Mouse (Mus musculus) midbrain, embryonic 16.5 days (tissue): ENCODE measurements around the gene Tmem258. TPM values are rescaled to one million over a fixed set of nuclear protein-coding genes. Genes with fewer than 3 reads are reported as not detected.

Experiments
- ATAC-seq: fragments of 200-750 bp; cut with Nextera tagmentation; 2 replicates; pipeline ENCODE4 v1.8.0; 2017; ENCODE audit warnings: moderate TSS enrichment
- H3K27ac ChIP-seq: fragments of 300-500 bp; sonication (generic); 2 replicates; pipeline ENCODE4 v1.5.1; 2014; ENCODE audit warnings: mild to moderate bottlenecking, low read length, mixed read lengths
- H3K27me3 ChIP-seq: fragments of 300-500 bp; sonication (generic); 2 replicates; pipeline ENCODE4 v1.6.1; 2014; ENCODE audit warnings: low read depth, low read length, mixed read lengths; ENCODE audit not compliant: control insufficient read depth, insufficient read depth
- H3K36me3 ChIP-seq: fragments of 300-500 bp; sonication (generic); 2 replicates; pipeline ENCODE4 v1.6.1; 2014; ENCODE audit warnings: mild to moderate bottlenecking, low read length, moderate library complexity, mixed read lengths; ENCODE audit not compliant: control insufficient read depth, insufficient read depth
- H3K4me1 ChIP-seq: fragments of 300-500 bp; sonication (generic); 2 replicates; pipeline ENCODE4 v1.6.1; 2014; ENCODE audit warnings: mild to moderate bottlenecking, low read length, mixed read lengths; ENCODE audit not compliant: control insufficient read depth, insufficient read depth
- H3K4me2 ChIP-seq: fragments of 300-500 bp; sonication (generic); 2 replicates; pipeline ENCODE4 v1.6.1; 2014; ENCODE audit warnings: mild to moderate bottlenecking, low read length, mixed read lengths
- H3K4me3 ChIP-seq: fragments of 300-500 bp; sonication (generic); 2 replicates; pipeline ENCODE4 v1.5.1; 2014; ENCODE audit warnings: low read depth, mild to moderate bottlenecking, low read length, moderate library complexity, mixed read lengths
- H3K9ac ChIP-seq: fragments of 300-500 bp; sonication (generic); 2 replicates; pipeline ENCODE4 v1.6.1; 2014; ENCODE audit warnings: low read depth, low read length, mixed read lengths
- H3K9me3 ChIP-seq: fragments of 300-500 bp; sonication (generic); replicated peaks from 2 replicates; pipeline ENCODE4 v1.6.1; 2014; ENCODE audit warnings: mild to moderate bottlenecking, low read length, mixed read lengths; ENCODE audit not compliant: control insufficient read depth, poor library complexity, severe bottlenecking
- WGBS: fragments of 180-500 bp; shearing (Covaris S2); extraction: QIAGEN DNeasy Blood & Tissue Kit; methylation state at CpG from one replicate; pipeline ENCODE4 v1.1.7; 2014; 5-methylcytosine and 5-hydroxymethylcytosine counted together
- polyA plus RNA-seq: library from polyadenylated mRNA; unstranded; fragments of >200 nt; fragmentation: Nextera tagmentation; extraction: Ambion mirVana; gene quantifications from 2 replicates; pipeline ENCODE4 v1.2.1, GENCODE M21; 2015

The Tmem258 gene
- polyA plus RNA-seq, 1 experiment from 2014 or later: 278 TPM

- Histone ChIP-seq H3K9ac (no peak overlapping the region), H3K4me3 (no peak overlapping the region), H3K27me3 (no peaks in the 10 kb centered on the region), H3K9me3 (no peaks in the 10 kb centered on the region), H3K36me3 (no peaks in the 10 kb centered on the region), H3K27ac (no peak overlapping the region), H3K4me2 (no peak overlapping the region), H3K4me1 (no peaks in the 10 kb centered on the region)
- WGBS: 43% methylated on average over 8 of the region's 8 CpGs
- ATAC-seq: no peak
These were observed 18.8 kb downstream of the Tmem258 start for GRCm38 (mm10) chr19:10222656-10223055.

GRCm38 (mm10) chr19:10223561-10223960, 19.7 kb downstream of the Tmem258 start:
- Histone ChIP-seq H3K9me3 (no peaks in the 10 kb centered on the region), H3K27me3 (no peaks in the 10 kb centered on the region), H3K4me2 (no peak overlapping the region), H3K36me3 (no peaks in the 10 kb centered on the region), H3K27ac (no peak overlapping the region), H3K4me1 (no peaks in the 10 kb centered on the region), H3K9ac (no peak overlapping the region), H3K4me3 (no peak overlapping the region)
- ATAC-seq: no peak
- 77% methylated on average over 4 of the region's 4 CpGs for WGBS

GRCm38 (mm10) chr19:10224637-10225453, 21.0 kb downstream of the Tmem258 start:
- Histone ChIP-seq H3K4me2 (peak overlapping the region; percentile 25; the same call in 1 of the 2 replicates), H3K4me3 (no peak overlapping the region), H3K9ac (0 out of 2 replicates have a peak overlapping the region, but pooled peaks have one; percentile 30), H3K27me3 (no peaks in the 10 kb centered on the region), H3K27ac (no peak overlapping the region), H3K36me3 (no peaks in the 10 kb centered on the region), H3K4me1 (no peaks in the 10 kb centered on the region), H3K9me3 (no peaks in the 10 kb centered on the region)
- WGBS: 22% methylated on average over 26 of the region's 26 CpGs
- no peak for ATAC-seq

GRCm38 (mm10) chr19:10225767-10226166, 22.0 kb downstream of the Tmem258 start:
- H3K27ac ChIP-seq: no peak overlapping the region
- ATAC-seq: no peak
- no peak overlapping the region for H3K4me3 ChIP-seq
- no peaks in the 10 kb centered on the region for H3K9me3 ChIP-seq
- H3K27me3 ChIP-seq: no peaks in the 10 kb centered on the region
- H3K36me3 ChIP-seq: no peaks in the 10 kb centered on the region
- no peak overlapping the region for H3K9ac ChIP-seq
- H3K4me2 ChIP-seq: no peak overlapping the region
- H3K4me1 ChIP-seq: no peaks in the 10 kb centered on the region
- WGBS: 93% methylated on average over 4 of the region's 4 CpGs

GRCm38 (mm10) chr19:10231016-10231415, 27.2 kb downstream of the Tmem258 start:
- Histone ChIP-seq H3K4me2 (no peak overlapping the region), H3K27ac (no peak overlapping the region), H3K4me3 (no peak overlapping the region), H3K9ac (no peak overlapping the region), H3K9me3 (no peaks in the 10 kb centered on the region), H3K27me3 (peaks cover 3% of the 10 kb centered on the region; the same call in 1 of the 2 replicates), H3K36me3 (no peaks in the 10 kb centered on the region), H3K4me1 (no peaks in the 10 kb centered on the region)
- no peak for ATAC-seq
- 5% methylated on average over 7 of the region's 7 CpGs for WGBS

GRCm38 (mm10) chr19:10231871-10232270, 28.1 kb downstream of the Tmem258 start:
- no peaks in the 10 kb centered on the region for H3K4me1 ChIP-seq
- peaks cover 3% of the 10 kb centered on the region; the same call in 1 of the 2 replicates for H3K27me3 ChIP-seq
- H3K4me3 ChIP-seq: no peak overlapping the region
- no peaks in the 10 kb centered on the region for H3K36me3 ChIP-seq
- no peak overlapping the region for H3K27ac ChIP-seq
- no peak overlapping the region for H3K4me2 ChIP-seq
- H3K9me3 ChIP-seq: no peaks in the 10 kb centered on the region
- ATAC-seq: no peak
- no peak overlapping the region for H3K9ac ChIP-seq
- 14% methylated on average over 5 of the region's 5 CpGs for WGBS

- H3K4me2 ChIP-seq: no peak overlapping the region
- H3K36me3 ChIP-seq: no peaks in the 10 kb centered on the region
- H3K9ac ChIP-seq: no peak overlapping the region
- H3K4me1 ChIP-seq: no peaks in the 10 kb centered on the region
- no peak overlapping the region for H3K4me3 ChIP-seq
- no peak for ATAC-seq
- H3K27me3 ChIP-seq: peaks cover 3% of the 10 kb centered on the region; the same call in 1 of the 2 replicates
- no peak overlapping the region for H3K27ac ChIP-seq
- H3K9me3 ChIP-seq: no peaks in the 10 kb centered on the region
- WGBS: 29% methylated on average over 9 of the region's 9 CpGs
These were observed 28.7 kb downstream of the Tmem258 start for GRCm38 (mm10) chr19:10232327-10233017.

- peaks cover 9% of the 10 kb centered on the region for H3K27me3 ChIP-seq
- whole genome bisulfite sequencing: 87% methylated on average over 9 of the region's 9 CpGs
- no peaks in the 10 kb centered on the region for H3K9me3 ChIP-seq
- no peak overlapping the region for H3K27ac ChIP-seq
- H3K4me2 ChIP-seq: no peak overlapping the region
- no peak overlapping the region for H3K4me3 ChIP-seq
- ATAC-seq: no peak
- no peak overlapping the region for H3K9ac ChIP-seq
- H3K4me1 ChIP-seq: peaks cover 5% of the 10 kb centered on the region
- no peaks in the 10 kb centered on the region for H3K36me3 ChIP-seq
These were observed 32.2 kb downstream of the Tmem258 start for GRCm38 (mm10) chr19:10235784-10236565.
